Mouse (Mus musculus) kidney, postnatal 4 days (tissue): ENCODE results near the gene Ssc4d.

Source experiments
- DNase-seq, 2 experiments: peaks; one replicate each; pipeline ENCODE4 v3.0.0; 2021; ENCODE audit warnings: mixed read lengths in 2 of 2

Gene Ssc4d

DNA sequence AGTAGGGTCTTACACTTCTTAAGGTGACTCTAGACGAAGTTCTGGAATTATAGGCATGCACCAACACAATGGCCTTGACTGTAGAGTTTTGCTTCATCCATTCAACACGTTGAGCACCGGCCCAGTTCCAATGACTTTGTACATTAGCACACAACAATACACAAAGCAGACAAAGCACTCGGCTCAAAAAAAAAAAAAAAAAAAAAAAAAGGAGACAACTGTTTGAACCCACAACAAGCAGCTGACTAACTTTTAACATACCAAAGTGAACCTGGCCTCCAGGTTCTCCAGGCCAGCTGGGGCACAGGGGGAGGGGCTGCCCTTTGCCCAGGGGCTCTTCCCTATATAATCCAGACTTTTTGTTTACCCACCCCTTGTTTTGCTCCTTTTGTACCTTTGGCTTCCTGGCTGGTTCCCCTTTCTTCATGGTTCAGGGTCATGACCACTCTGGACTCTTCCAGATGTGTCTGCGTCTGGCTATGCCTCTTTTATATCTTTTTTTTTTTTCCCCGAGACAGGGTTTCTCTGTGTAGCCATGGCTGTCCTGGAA lies 38.6 kb downstream of the Ssc4d start:
- no peak for DNase-seq

DNA sequence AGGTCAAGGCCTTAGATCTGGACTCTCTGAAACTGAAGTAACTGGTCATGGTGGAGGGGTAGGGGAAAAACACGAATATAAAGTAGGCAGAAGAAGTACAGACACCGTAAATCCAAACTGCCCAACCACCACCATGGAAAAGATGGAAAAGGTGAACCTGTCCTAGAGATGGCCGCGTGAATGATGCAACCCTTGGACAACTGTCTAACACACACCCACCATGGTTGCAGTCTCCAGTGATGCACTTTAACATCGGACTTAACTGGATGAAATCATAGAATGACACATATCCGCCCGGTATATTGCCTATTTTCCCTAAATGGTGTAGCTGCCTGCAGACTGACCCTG lies 39.2 kb downstream of the Ssc4d start:
- DNase-seq = no peak

- DNase-seq = peak; percentile 98
Measured at GRCm38 (mm10) chr5:135934481-135935175, 39.7 kb downstream of the Ssc4d start, which contains the start of gene Ywhag. Gene Ywhag, minus strand, starts transcription at chr5:135934616.

DNA sequence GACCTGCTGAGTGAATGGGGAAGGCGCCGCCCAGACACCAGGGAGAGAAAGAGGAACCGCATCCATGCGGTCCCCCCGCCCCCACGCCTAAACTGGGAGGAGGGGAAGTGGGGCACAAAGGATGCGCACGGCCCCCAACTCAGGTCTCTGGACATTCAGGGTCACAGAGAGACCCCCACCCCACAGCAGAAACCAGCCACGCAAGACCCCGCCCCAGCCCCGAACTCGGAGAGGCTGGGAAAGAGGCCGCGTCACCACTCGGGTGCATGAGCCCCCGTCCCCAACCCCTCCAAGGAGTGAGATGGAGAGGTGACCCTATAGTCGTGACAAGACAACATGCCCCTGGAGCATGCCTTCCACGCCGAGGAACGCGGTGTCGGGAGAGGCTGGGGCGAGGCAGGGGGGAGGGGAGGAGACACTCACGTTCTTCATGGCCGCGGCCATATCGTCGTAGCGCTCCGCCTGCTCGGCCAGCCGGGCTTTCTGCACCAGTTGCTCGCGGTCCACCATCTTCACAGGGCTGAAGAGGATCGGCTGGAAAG lies 40.4 kb downstream of the Ssc4d start:
- DNase-seq = peak; percentile 74 to 81

DNA sequence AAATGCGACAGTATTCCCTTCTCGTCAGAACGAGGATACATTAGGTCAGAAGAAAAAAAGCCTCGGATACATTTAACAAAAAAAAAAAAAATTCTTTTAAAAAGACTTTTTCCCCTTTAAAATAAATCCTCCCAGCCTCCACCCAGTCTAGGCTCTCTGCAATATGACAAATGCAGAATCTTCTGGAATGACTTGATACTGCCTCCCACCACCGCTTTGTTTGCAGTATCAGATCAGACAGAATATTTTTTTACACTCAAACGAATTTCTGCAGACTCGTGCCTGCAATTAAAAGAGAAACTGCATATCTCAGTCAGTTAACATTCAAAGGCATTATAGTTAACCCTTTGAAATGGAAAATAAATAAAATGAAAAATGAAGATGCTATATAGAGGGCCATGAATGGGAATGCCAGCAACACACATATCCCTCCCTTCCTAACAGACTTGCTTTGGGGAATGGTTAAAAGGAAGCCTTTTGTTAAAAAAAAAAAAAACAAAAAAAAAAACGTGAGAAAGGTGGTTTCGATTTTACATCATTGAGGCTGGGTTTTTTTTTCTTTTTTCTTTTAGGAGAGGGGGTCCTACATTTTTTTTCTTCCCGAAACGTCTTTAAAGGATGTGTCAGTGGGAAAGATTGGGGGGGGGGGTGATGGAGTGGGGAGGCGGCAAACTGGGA lies 41.0 kb downstream of the Ssc4d start:
- no peak for DNase-seq

DNA sequence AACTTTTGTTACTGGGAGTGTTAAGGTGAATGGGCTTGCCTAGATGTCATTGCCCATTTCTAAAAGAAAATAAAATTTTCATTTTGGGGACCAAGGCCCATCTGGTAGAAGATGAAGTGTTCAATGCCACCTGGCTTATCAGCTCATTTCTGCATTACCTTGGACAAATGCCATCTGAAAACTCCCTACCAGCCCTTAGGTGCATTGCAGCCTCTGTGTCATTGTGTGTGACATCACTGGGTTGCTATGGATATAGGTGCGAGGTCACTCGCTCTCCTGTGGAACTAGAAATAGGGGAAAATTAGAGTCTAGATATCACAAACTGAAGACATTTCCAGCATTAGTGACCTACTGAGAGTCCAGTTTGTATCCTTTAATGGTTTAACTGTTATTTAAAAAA lies 42.0 kb downstream of the Ssc4d start:
- DNase-seq = no peak

DNA sequence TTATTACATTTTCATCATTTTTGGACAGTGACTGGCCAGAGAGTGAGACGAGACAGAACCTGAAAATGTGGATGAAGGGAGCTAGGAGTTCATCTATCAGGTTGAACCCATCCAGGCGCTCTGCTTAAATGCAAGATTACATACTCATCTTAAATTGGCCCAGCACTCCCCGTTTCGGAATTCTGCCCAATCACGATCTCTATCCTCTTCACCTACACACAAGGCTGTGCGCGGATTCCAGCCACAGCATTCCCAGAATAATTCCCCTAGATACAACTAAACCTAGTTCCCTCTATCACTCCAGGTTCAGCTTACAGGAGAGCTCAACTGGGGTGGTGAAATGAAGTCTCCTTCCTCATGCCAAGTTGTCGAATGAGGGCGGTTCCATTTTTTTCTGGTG lies 42.8 kb downstream of the Ssc4d start:
- DNase-seq = no peak

GRCm38 (mm10) chr5:135929685-135930424 lies 44.5 kb downstream of the Ssc4d start:
- DNase-seq = no peak

- no peak for DNase-seq
Measured at GRCm38 (mm10) chr5:135923901-135924300, 50.4 kb downstream of the Ssc4d start.

GRCm38 (mm10) chr5:135919902-135920301 lies 54.4 kb downstream of the Ssc4d start:
- no peak for DNase-seq

- no peak for DNase-seq
Measured at GRCm38 (mm10) chr5:135918593-135918992, 55.7 kb downstream of the Ssc4d start.

- no peak for DNase-seq
Measured at GRCm38 (mm10) chr5:135918059-135918437, 56.3 kb downstream of the Ssc4d start.

DNA sequence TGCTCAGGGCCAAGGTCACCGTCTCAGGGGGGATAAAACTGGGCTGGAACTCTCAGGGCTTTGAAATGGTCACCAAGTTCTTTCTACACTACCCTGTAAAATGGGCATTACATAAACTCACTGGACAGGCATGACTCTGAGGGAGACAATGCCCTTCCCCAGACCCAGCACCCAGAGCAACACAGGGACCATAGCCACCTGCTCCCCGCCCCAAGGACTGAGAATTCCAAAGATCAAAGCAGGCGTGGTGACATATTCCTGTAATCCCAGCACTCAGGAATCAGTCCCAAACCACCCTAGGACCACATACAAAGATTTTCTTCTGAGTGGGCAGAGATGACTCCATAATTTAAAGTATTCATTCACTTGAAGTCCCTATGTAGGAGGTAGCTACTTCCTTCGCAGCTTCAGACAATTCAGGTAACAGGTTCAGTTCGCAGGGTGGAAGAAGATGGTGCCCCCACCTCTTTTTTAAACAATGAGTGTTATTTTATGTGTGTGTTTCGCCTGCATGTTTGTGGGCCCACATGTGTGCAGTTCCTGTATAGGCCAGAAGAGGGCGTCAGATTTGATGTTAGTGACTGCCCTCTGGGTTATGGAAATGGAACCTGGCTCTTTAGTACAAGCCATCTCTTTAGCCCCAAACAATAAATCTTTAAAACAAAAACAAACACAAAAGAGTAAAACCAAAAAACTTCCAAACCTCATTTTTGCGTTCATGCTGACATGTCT lies 56.8 kb downstream of the Ssc4d start:
- no peak for DNase-seq

GRCm38 (mm10) chr5:135916601-135917000 lies 57.7 kb downstream of the Ssc4d start:
- DNase-seq = no peak

DNA sequence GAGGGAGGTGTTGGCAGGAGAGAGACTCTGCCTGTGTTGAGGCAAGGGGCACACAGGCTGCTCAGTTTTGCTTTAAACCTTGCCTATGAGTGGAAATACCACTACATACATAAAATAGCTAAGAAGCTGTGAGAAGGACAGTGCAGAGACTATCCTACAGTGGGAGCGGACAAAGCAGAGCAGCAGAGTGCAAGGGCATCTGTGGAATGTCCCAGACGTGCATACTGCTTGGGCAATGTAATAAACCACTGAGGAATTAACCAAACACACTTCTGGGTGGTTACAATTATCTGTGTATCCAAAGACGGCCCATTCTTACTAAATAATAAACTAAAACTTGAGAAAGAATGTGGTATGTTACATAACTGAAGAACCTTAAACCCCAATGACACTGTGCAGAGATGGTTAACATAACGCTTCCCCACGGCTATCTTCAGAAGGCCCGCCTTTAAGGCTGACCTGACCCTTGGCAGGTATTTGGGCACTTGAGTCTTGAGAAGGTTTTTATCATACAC lies 58.2 kb downstream of the Ssc4d start:
- DNase-seq = no peak

- DNase-seq = no peak
Measured at GRCm38 (mm10) chr5:135914156-135914555, 60.2 kb downstream of the Ssc4d start.

- no peak for DNase-seq
Measured at GRCm38 (mm10) chr5:135913201-135913600, 61.1 kb downstream of the Ssc4d start.

GRCm38 (mm10) chr5:135911633-135912220 lies 62.6 kb downstream of the Ssc4d start:
- DNase-seq = no peak

GRCm38 (mm10) chr5:135910813-135911212 lies 63.5 kb downstream of the Ssc4d start:
- DNase-seq = no peak
